Mouse (Mus musculus) induced T-regulatory cell, adult 2 months (primary cell): Measurements from ENCODE around the gene Acp5.
"Not testable (repeated sequence)": the region's sequence is repeated elsewhere in the genome, so short reads cannot be mapped to it uniquely, and the experiment has no call there.

Experiments used
- DNase-seq: peaks from one replicate; pipeline ENCODE4 v3.0.0-alpha.2; 2012; ENCODE audit warnings: low read depth

Acp5 gene

GRCm38 (mm10) chr9:22135644-22136390 is at the start of gene Acp5:
Gene Acp5 (minus strand): TSS chr9:22135711.
- peak; percentile 80 for DNase-seq

GRCm38 (mm10) chr9:22172318-22172717 is 36.8 kb upstream of the Acp5 start:
- DNase-seq, result no peak

- DNase-seq, result no peak
These were observed 33.8 kb upstream of the Acp5 start for GRCm38 (mm10) chr9:22169327-22169726.

- DNase-seq, result no peak
These were observed 32.2 kb upstream of the Acp5 start for GRCm38 (mm10) chr9:22167751-22168150.

GRCm38 (mm10) chr9:22166686-22167085 is 31.2 kb upstream of the Acp5 start:
- no peak for DNase-seq

- no peak for DNase-seq
These were observed 30.5 kb upstream of the Acp5 start for GRCm38 (mm10) chr9:22165964-22166363.

- DNase-seq, result peak; percentile 64
These were observed 29.5 kb upstream of the Acp5 start for GRCm38 (mm10) chr9:22164711-22165668.

GRCm38 (mm10) chr9:22162912-22163311 is 27.4 kb upstream of the Acp5 start:
- no peak for DNase-seq

- DNase-seq, result no peak
These were observed 26.8 kb upstream of the Acp5 start for GRCm38 (mm10) chr9:22162305-22162704.

- no peak for DNase-seq
These were observed 25.8 kb upstream of the Acp5 start for GRCm38 (mm10) chr9:22161299-22161698.

GRCm38 (mm10) chr9:22157516-22158265 is 22.2 kb upstream of the Acp5 start:
- no peak for DNase-seq

GRCm38 (mm10) chr9:22156497-22157245 is 21.2 kb upstream of the Acp5 start, which contains the start of gene Pigyl:
Gene Pigyl (plus strand): TSS chr9:22156846.
- peak; percentile 100 for DNase-seq

- peak; percentile 93 for DNase-seq
These were observed 20.1 kb upstream of the Acp5 start for GRCm38 (mm10) chr9:22155614-22156013.

- DNase-seq, result peak; percentile 41
These were observed 18.3 kb upstream of the Acp5 start for GRCm38 (mm10) chr9:22153810-22154209.

- no peak for DNase-seq
These were observed 15.4 kb upstream of the Acp5 start for GRCm38 (mm10) chr9:22150946-22151345.

- DNase-seq, result not testable (repeated sequence)
These were observed 14.8 kb upstream of the Acp5 start for GRCm38 (mm10) chr9:22150249-22150693.

GRCm38 (mm10) chr9:22149426-22150248 is 14.1 kb upstream of the Acp5 start:
- peak; percentile 27 for DNase-seq

GRCm38 (mm10) chr9:22144304-22144965 is 8.9 kb upstream of the Acp5 start:
- no peak for DNase-seq

GRCm38 (mm10) chr9:22143108-22144037 is 7.9 kb upstream of the Acp5 start:
- DNase-seq, result peak; percentile 95
